Mouse (Mus musculus): ENCODE measurements around the gene Cmpk2.

- TF ChIP-seq POLR2A (IDR thresholded peaks at IDR 0.05; ENCODE audit: low read depth, low read length) (no peak), CTCF (IDR thresholded peaks at IDR 0.05; ENCODE audit: borderline replicate concordance, insufficient read depth, low read length) (no peak)
These were observed 56.7 kb downstream of the Cmpk2 start for GRCm38 (mm10) chr12:26525698-26526026.

Measured in embryonic fibroblast, embryonic 13.5 days (primary cell).